Mouse (Mus musculus) heart, adult 9 months (tissue): ENCODE measurements around the gene Acox1.

Experiments used
- DNase-seq, 2 experiments: peaks; one replicate each; pipeline ENCODE4 v3.0.0; 2022; ENCODE audit warnings: low spot score in 2 of 2

Gene Acox1

DNA sequence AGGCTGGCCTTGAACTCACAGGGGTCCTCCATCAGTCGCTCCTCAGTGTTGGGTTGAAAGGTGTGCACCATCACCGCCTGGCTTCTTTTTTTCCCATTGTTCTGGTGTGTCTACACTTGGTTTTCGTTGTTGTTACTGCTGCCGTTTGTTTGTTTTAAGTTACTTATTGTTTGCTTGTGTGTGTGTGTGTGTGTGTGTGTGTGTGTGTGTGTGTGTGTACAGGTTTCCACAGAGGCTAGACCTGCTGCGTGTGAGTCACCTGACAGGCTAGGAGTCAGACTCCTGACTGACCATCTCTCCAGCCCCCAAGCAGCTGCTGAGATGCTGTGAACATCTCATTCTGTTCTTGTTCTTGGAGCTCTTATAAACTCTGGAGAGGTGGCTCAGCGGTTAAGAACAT, 14.0 kb upstream of the Acox1 start:
- DNase-seq, result no peak

DNA sequence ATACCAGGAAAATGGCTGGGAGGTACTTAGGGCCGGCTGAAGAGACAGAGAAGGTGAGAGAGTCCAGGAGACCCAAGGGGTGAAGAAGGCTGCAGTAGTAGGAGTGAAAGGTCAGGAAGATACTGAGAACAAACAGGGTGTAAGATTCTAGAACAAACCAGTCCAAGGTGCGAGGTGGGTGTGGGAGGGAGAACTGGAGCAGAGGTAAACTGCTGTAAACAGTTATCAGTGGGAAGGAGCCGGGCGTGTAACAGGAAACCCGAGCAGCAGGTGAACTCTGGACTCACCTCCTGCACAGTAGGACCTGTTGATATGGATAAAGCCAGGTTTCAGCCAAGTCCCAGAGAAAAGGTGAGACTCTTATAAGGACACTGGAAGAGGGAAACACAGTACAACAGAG, 11.9 kb upstream of the Acox1 start:
- DNase-seq, result no peak

- DNase-seq, result no peak
These were observed 10.4 kb upstream of the Acox1 start for GRCm38 (mm10) chr11:116209257-116209656.

DNA sequence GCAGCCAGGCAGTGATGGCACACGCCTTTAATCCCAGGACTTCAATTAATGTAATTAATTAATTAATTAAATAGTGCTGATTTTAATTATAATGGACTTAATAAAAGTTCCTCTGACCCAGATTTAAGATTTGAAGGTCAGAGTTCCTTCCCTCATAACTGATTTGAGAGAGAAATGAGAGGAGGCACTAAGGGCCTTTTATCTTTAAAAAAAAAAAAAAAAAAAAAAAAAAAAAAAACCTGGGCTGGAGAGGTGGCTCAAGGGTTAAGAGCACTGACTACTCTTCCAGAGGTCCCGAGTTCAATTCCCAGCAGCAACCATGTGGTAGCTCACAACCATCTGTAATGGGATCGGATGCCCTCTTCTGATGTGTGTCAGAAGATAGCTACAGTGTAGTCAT, 9.8 kb upstream of the Acox1 start:
- no peak for DNase-seq

GRCm38 (mm10) chr11:116206678-116207077, 7.8 kb upstream of the Acox1 start:
- no peak for DNase-seq

DNA sequence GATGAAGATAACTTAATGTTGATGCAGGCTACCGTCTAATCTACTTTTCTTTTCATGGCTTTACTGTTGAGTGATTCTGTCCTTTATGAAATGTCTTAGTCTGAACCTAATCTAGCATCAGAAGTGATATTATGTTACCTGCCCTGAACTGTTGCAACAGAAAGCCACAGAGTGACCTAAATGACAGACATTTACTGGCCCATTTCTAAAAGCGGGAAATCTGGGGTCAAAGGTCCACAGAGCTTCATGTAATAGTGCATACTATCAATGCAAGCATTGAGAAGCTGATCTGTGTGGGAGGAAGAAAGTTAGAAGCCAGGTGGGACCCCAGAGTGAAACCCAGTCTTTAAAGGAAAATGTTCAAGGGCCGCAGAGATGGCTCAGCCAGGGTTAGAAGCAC, 4.3 kb upstream of the Acox1 start:
- DNase-seq, result no peak

GRCm38 (mm10) chr11:116201151-116201550, 2.3 kb upstream of the Acox1 start:
- DNase-seq, result no peak

DNA sequence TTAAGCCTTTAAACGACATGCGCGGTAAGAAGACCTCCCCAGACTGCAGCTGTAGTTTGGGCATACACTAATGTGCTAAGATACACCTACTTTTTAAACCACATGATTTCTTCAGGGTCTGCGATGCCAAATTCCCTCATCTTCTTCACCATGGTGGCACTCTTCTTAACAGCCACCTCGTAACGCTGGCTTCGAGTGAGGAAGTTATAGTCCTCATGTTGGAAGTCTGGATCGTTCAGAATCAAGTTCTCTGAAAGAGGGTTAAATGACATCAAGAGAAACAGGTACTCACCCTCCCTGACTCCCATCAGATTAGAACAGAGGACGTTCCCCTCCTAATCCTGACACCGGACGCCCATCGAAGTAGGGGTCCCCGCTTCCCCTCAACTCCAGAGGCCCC, 713 bp downstream of the Acox1 start:
- no peak for DNase-seq

DNA sequence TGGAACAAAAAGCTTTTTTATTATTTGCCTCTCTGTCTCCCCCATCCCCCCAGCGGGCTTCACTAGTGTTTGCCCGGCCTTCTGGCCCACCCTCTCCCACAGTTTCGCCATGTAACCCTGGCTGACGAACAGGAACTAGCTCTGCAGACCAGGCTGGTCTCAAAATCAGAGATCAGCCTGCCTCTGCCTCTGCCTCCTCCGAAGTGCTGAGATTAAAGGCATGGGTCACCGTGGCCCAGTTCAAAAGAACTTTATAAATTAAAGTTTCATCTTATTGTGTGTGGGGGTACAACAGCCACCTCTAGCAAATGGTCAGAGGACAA, 1.3 kb downstream of the Acox1 start:
- no peak for DNase-seq

DNA sequence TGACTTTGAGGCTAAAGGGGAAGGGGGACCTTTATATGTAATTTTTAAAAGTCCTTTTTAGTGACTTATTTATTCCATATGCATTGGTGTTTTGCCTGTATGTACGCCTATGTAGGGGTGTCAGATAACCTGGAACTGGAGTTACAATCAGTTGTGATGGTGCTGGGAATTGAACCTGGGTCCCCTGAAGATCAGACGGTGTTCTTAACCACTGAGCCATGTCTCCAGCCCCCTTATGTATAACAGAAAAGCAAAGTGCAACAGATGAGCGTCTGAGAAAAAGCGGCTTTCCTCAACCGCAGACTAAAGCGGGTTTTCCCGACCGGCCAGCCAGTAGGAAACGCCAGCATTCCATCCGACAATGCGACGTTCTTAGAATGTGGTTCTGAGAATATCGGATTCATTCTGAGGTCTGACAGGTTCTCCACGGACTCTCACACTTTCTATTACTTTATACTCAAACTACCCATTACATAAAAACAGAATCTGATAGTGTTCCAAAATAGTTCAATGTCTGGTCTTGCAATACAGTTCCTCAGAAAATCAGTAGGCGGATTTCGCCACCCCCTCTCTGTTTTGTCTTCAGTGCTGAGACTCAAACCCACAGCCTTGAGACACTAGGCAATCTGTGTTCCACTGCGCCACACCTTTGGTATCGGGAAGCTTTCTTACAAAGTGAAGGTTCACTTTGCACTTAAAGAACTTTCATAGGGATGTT, 1.8 kb downstream of the Acox1 start:
- DNase-seq, result no peak

GRCm38 (mm10) chr11:116196336-116196735, 2.5 kb downstream of the Acox1 start:
- no peak for DNase-seq

DNA sequence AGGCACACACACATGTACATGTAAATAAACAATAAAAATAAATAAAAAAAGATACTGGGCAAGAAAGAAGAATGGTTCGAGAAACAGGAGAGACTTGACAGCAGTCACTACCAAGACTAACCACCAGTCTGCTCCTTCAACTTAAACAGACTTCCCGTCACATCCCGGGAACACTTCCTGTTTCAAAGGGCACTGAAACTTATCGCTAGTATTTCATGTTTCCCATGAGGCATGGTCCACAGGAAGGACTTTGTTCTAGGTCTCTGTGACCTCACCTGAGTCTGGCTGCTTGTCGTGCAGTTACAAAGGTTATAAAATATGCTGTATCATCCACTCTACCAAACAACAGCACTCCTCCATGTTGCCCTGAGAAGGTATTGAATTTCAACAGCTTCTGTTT, 3.6 kb downstream of the Acox1 start:
- no peak for DNase-seq

DNA sequence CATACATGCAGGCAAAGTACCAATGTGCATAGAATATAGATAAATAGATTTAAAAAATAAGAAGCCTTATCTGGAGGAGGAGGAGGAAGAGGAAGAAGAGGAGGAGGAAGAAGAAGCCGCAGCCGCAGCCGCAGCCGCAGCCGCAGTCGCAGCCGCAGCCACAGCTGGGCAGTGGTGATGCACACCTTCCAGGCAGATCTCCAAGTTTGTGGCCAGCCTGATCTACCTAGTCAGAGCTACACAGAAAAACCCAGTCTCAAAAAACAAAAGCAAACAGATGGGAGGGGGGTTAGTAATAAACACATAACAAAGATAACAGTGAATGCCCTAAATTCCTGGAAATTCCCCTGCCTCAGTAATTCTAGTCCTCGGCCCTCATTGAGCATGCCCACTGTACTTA, 4.2 kb downstream of the Acox1 start:
- no peak for DNase-seq

DNA sequence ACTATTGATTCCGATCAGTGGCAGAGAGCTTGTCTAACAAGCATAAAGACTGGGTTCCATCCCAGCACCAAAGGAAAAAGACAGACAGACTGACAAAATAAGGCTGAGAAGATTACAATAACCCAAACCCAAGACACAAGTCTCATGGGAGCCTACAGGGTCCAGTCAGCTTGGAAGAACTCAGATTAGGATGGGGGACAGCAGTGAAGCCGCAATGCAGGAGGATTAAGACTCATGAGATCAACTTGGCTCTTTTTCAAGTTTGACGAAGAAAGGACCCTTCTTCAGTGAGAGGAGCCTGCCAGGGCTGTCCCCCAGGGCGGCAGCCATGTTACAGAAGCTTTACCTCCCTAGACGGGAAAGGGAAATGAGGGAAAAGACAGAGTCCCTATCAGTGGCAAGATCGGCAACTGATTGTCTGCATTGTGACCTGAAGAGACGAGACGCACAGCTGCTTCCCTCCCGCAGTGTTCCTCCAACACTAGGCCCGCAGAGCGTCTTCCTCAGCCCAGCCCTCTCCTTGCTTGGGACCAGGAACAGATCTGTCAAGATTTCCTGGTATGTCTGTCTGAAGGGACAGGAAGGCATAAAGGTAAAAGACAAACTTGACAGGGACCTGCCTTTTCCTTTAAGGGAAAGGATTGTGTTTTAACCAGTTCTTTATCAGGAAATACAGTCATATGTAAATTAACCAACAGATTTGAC, 11.5 kb downstream of the Acox1 start:
- DNase-seq, result no peak

- DNase-seq, result no peak
These were observed 12.5 kb downstream of the Acox1 start for GRCm38 (mm10) chr11:116186360-116186759.

DNA sequence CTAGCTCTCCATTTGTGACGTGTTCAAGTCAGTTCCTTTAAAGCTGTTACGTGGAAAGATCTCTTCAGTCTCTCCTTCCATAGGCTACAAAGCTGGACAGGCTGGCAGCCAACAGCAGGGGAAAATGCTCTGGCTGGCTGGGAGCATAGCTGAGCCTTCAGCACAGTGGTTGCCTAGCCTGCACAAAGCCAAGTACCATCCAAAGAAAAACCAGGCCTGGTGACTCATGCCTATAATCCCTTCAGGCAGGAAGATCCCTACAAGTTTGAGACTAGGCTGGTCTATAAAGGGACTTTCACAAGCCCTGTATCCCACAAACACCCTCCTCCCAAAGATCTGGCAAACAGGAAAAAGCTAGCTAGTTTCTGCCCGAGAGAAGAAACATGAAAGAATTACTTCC, 13.0 kb downstream of the Acox1 start:
- no peak for DNase-seq

DNA sequence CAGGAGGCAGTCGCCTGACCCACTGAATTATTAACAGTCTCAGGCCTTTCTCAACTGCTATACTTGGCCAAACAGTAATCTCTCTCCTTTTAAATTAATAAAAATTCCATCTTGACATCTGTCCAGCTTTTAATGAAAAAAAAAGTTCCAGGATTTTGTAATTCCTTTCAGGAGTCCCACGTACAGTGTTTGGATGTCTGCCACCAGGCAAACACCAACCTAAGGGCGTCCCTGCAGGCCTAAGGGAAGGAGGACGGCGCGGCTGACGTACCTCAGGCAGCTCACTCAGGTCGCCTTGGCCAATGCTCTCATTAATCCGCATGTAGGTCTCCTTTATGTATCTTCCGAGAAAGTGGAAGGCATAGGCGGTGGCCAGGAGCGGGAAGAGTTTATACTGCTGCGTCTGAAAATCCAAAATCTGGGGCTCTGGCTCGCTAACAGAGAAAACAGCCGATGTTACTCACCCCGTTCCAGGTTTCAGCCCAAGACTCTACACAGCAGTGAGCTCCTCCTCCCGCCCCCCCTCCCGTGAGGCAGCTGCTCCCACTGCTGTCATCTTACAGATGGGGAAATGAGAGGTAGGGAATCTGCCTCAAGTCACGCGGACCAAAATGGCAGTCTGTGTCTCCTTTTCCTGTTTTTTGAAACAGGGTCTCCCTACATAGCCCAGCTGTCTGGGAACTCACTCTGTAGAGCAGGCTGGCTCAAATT, 20.3 kb downstream of the Acox1 start:
- DNase-seq, result no peak

GRCm38 (mm10) chr11:116176010-116176409, 22.8 kb downstream of the Acox1 start:
- DNase-seq, result no peak

- no peak for DNase-seq
These were observed 23.9 kb downstream of the Acox1 start for GRCm38 (mm10) chr11:116174775-116175448.

- DNase-seq, result no peak
These were observed 26.9 kb downstream of the Acox1 start for GRCm38 (mm10) chr11:116171959-116172358.

- no peak for DNase-seq
These were observed 28.6 kb downstream of the Acox1 start for GRCm38 (mm10) chr11:116170003-116170800.

- DNase-seq, result no peak
These were observed 29.6 kb downstream of the Acox1 start for GRCm38 (mm10) chr11:116169214-116169613.
